ENCODE assay signal across 7 mouse cellular contexts in genomic region chr6:58584223-58584622, GRCm38 (mm10). TPM values are rescaled to one million over a fixed set of nuclear protein-coding genes. Genes with fewer than 3 reads are reported as not detected.
DNase-seq lines count a peak whose midpoint lies in the region; ATAC-seq and TF ChIP-seq lines count a peak whose summit lies in the region.
"Not testable (repeated sequence)": the region's sequence is repeated elsewhere in the genome, so short reads cannot be mapped to it uniquely, and the experiment has no call there.

Gene Abcg2, plus strand, starts transcription at chr6:58584523.

- not testable (repeated sequence) for TF ChIP-seq CTCF in bone marrow, adult 2 months (IDR thresholded peaks at IDR 0.05; ENCODE audit: control insufficient read depth, insufficient read depth, low read length); midbrain, postnatal 0 days (IDR thresholded peaks at IDR 0.05)

- H3K4me1 ChIP-seq in bone marrow, adult 2 months (ENCODE audit: control insufficient read depth, insufficient read depth, low read length); forebrain, embryonic 13.5 days; heart, embryonic 10.5 days; hindbrain, embryonic 15.5 days (replicated peaks); liver, embryonic 13.5 days (replicated peaks); midbrain, postnatal 0 days (ENCODE audit: insufficient read depth, low read length): not testable (repeated sequence)

- not testable (repeated sequence) for H3K4me2 ChIP-seq in forebrain, embryonic 13.5 days; hindbrain, embryonic 15.5 days; liver, embryonic 13.5 days; midbrain, postnatal 0 days (ENCODE audit: low read depth, low read length, poor library complexity, severe bottlenecking)

- H3K9ac ChIP-seq in forebrain, embryonic 13.5 days; hindbrain, embryonic 15.5 days; liver, embryonic 13.5 days; midbrain, postnatal 0 days (replicated peaks; ENCODE audit: low read length, poor library complexity, severe bottlenecking): not testable (repeated sequence)

- H3K4me3 ChIP-seq in bone marrow, adult 2 months (replicated peaks; ENCODE audit: control insufficient read depth, low read depth, low read length); forebrain, embryonic 13.5 days; heart, embryonic 10.5 days; hindbrain, embryonic 15.5 days; liver, embryonic 13.5 days (replicated peaks); midbrain, postnatal 0 days (ENCODE audit: low read depth, low read length): not testable (repeated sequence)

- not testable (repeated sequence) for TF ChIP-seq POLR2A in bone marrow, adult 2 months (IDR thresholded peaks at IDR 0.05; ENCODE audit: borderline replicate concordance, control insufficient read depth, low read depth, low read length)

- not testable (repeated sequence) for H3K27ac ChIP-seq in bone marrow, adult 2 months (ENCODE audit: control insufficient read depth, insufficient read depth, low read depth, low read length, poor library complexity); forebrain, embryonic 13.5 days; heart, embryonic 10.5 days; hindbrain, embryonic 15.5 days (replicated peaks); liver, embryonic 13.5 days; midbrain, postnatal 0 days (ENCODE audit: low read depth, low read length)

- WGBS in bone marrow, adult 2 months = 79% methylated on average over 3 of the region's 3 CpGs
- WGBS in forebrain, embryonic 13.5 days = 85% methylated on average over 3 of the region's 3 CpGs
- 91% methylated on average over 3 of the region's 3 CpGs for WGBS in heart, embryonic 10.5 days
- 92% methylated on average over 3 of the region's 3 CpGs for WGBS in hindbrain, embryonic 15.5 days
- 68% methylated on average over 3 of the region's 3 CpGs for WGBS in liver, embryonic 13.5 days (ENCODE audit: insufficient replicate concordance)
- WGBS in midbrain, postnatal 0 days = 93% methylated on average over 3 of the region's 3 CpGs

- not testable (repeated sequence) for H3K9me3 ChIP-seq in forebrain, embryonic 13.5 days (replicated peaks); heart, embryonic 10.5 days; hindbrain, embryonic 15.5 days; liver, embryonic 13.5 days (replicated peaks); midbrain, postnatal 0 days (ENCODE audit: low read length)

- H3K36me3 ChIP-seq in forebrain, embryonic 13.5 days (ENCODE audit: poor library complexity, severe bottlenecking); heart, embryonic 10.5 days; hindbrain, embryonic 15.5 days; liver, embryonic 13.5 days; midbrain, postnatal 0 days (ENCODE audit: insufficient read depth, low read length): not testable (repeated sequence)

- not testable (repeated sequence) for DNase-seq in heart, embryonic 10.5 days (ENCODE audit: low spot score); layer of hippocampus, postnatal 25 days (ENCODE audit: extremely low spot score in 1 of 2, low spot score in 1 of 2); liver, embryonic 13.5 days; midbrain, postnatal 0 days (ENCODE audit: low spot score)

- not testable (repeated sequence) for ATAC-seq in forebrain, embryonic 13.5 days; hindbrain, embryonic 15.5 days (ENCODE audit: low FRiP score, low read depth); liver, embryonic 13.5 days (ENCODE audit: low read depth); midbrain, postnatal 0 days (ENCODE audit: low FRiP score)

- not testable (repeated sequence) for H3K27me3 ChIP-seq in forebrain, embryonic 13.5 days; heart, embryonic 10.5 days (ENCODE audit: insufficient read depth, poor library complexity, severe bottlenecking); hindbrain, embryonic 15.5 days; liver, embryonic 13.5 days; midbrain, postnatal 0 days (ENCODE audit: insufficient read depth, low read length)

RNA-seq across cellular contexts. Expression of gene Abcg2, which starts in this region (rescaled TPM):
- polyA plus RNA-seq in bone marrow, adult 2 months (2011; ENCODE audit: insufficient read depth, insufficient read length, low replicate concordance, missing spikeins) = 80.2 and 107 TPM in 2 replicates
- 33.7 and 35.5 TPM in 2 replicates for polyA plus RNA-seq in forebrain, embryonic 13.5 days (2015; fragmentation: Nextera tagmentation; extraction: Ambion mirVana)
- polyA plus RNA-seq in heart, embryonic 10.5 days (2016; fragmentation: Nextera tagmentation; extraction: Ambion mirVana) = 75.9 and 90.6 TPM in 2 replicates
- polyA plus RNA-seq in hindbrain, embryonic 15.5 days (2015; fragmentation: Nextera tagmentation; extraction: Ambion mirVana) = 39.6 and 40.6 TPM in 2 replicates
- 10 to 100 TPM; 17.7 to 18.6 TPM for total RNA-seq in layer of hippocampus, postnatal 25 days (2021)
- 201 and 233 TPM in 2 replicates for polyA plus RNA-seq in liver, embryonic 13.5 days (2015; fragmentation: Nextera tagmentation; extraction: Ambion mirVana)
- 25.2 and 27.4 TPM in 2 replicates for total RNA-seq in midbrain, postnatal 0 days (2014; rRNA removed)
- polyA plus RNA-seq in midbrain, postnatal 0 days (2015; fragmentation: Nextera tagmentation; extraction: Ambion mirVana) = 28.6 and 29.0 TPM in 2 replicates
